ENCODE assay signal across 9 mouse cellular contexts in the genomic region with DNA sequence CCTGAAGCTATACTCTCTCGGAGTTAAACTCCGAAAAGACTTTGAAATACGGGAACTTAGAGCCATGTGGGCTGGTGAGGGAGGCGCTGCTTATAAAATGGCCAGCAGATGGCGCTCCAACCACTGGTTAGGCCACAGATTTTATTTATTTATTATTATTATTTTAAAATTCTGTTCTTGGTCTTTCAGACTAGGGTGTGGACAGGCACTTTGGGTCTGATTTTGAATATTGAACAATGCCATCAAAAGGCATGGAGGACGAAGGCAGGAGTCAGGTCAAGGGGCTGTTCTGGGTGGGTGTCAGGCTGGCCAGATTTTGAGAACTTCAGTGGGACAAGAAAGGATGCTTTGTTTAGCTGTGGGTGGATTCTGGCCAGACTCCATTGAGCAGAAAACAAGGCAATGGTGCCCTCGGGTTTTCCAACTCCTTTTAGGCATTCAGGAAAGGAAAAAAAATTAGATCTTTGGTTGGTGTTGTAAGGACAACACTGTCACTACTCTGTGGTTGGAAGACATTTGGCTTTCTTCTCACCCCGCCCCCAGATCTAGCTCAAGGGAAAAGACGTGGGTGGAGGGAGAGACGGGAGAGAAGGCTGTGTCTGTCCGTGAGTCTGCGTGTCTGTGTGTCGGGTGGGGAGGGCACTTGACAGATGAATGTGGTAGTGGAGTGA.
DNase-seq lines count a peak whose midpoint lies in the region; ATAC-seq and TF ChIP-seq lines count a peak whose summit lies in the region.
"Had no signal": no experiment of that assay in that cellular context is flagged by ENCODE, and none has a peak within 500 bp of the region (broad histone marks: within the 10 kb centered on the region; RNA-seq: fewer than 3 reads in every experiment).

No protein-coding gene starts in this region.

- H3K9me3 ChIP-seq in kidney, embryonic 14.5 days (ENCODE audit: control insufficient read depth, low read length) = no peaks in the 10 kb centered on the region
- H3K9me3 ChIP-seq in limb, embryonic 14.5 days (ENCODE audit: control insufficient read depth, low read length) = no peaks in the 10 kb centered on the region

- WGBS in kidney, embryonic 14.5 days = 11% methylated on average over 13 of the region's 13 CpGs
- 15% methylated on average over 13 of the region's 13 CpGs for WGBS in limb, embryonic 14.5 days

- peak; percentile 54; the same call in 1 of the 2 replicates for ATAC-seq in kidney, embryonic 14.5 days (ENCODE audit: low FRiP score, low TSS enrichment)
- peak; percentile 50 for ATAC-seq in limb, embryonic 14.5 days (ENCODE audit: low FRiP score, low read depth)

- H3K27me3 ChIP-seq in kidney, embryonic 14.5 days (ENCODE audit: control insufficient read depth, insufficient read depth, low read length) = peaks cover 24% of the 10 kb centered on the region; the same call in 1 of the 2 replicates
- H3K27me3 ChIP-seq in limb, embryonic 14.5 days (ENCODE audit: control insufficient read depth, insufficient read depth, low read length) = peaks cover 33% of the 10 kb centered on the region

- H3K9ac ChIP-seq in kidney, embryonic 14.5 days (ENCODE audit: low read depth, low read length) = no peak overlapping the region
- H3K9ac ChIP-seq in limb, embryonic 14.5 days (ENCODE audit: low read depth, low read length, severe bottlenecking) = no peak overlapping the region

- H3K4me1 ChIP-seq in kidney, embryonic 14.5 days (ENCODE audit: control insufficient read depth, insufficient read depth, low read length) = no peaks in the 10 kb centered on the region; the same call in 1 of the 2 replicates
- peaks cover 6% of the 10 kb centered on the region; the same call in 1 of the 2 replicates for H3K4me1 ChIP-seq in limb, embryonic 14.5 days (ENCODE audit: control insufficient read depth, insufficient read depth, low read length)

- H3K4me3 ChIP-seq in kidney, embryonic 14.5 days (ENCODE audit: low read length) = no peak overlapping the region
- H3K4me3 ChIP-seq in limb, embryonic 14.5 days (replicated peaks; ENCODE audit: low read length) = no peak overlapping the region
- H3K4me3 ChIP-seq: erythroblast, embryonic 14.5 days had no signal

- TF ChIP-seq POLR2A in limb, embryonic 14.5 days (IDR thresholded peaks at IDR 0.05; ENCODE audit: borderline replicate concordance, extremely low read depth, insufficient read depth, insufficient read length) = no peak

- H3K4me2 ChIP-seq in kidney, embryonic 14.5 days (replicated peaks; ENCODE audit: low read depth, low read length) = no peak overlapping the region
- H3K4me2 ChIP-seq in limb, embryonic 14.5 days (replicated peaks; ENCODE audit: low read depth, low read length, severe bottlenecking) = no peak overlapping the region

- H3K36me3 ChIP-seq in kidney, embryonic 14.5 days (ENCODE audit: control insufficient read depth, insufficient read depth, low read length) = no peaks in the 10 kb centered on the region
- H3K36me3 ChIP-seq in limb, embryonic 14.5 days (ENCODE audit: control insufficient read depth, insufficient read depth, low read length) = no peaks in the 10 kb centered on the region

- H3K27ac ChIP-seq in kidney, embryonic 14.5 days (ENCODE audit: low read depth, low read length) = 0 out of 2 replicates have a peak overlapping the region, but pooled peaks have one; percentile 13
- no peak overlapping the region for H3K27ac ChIP-seq in limb, embryonic 14.5 days (replicated peaks; ENCODE audit: low read depth, low read length)

- DNase-seq in 3T3-L1 (ENCODE audit: low read depth, low spot score) = peak; percentile 91
- peak; percentile 87 for DNase-seq in adrenal gland, adult 2 months
- peak; percentile 75 for DNase-seq in embryo, embryonic 11.5 days (ENCODE audit: low read depth, low spot score)
- DNase-seq in gonadal fat pad, adult 2 months (ENCODE audit: low read depth) = peak; percentile 89
- peak; percentile 91 for DNase-seq in limb, embryonic 14.5 days (ENCODE audit: low spot score)
- DNase-seq in ovary, adult 18-20 months (ENCODE audit: low spot score) = peak; percentile 37
- DNase-seq in urinary bladder, adult 18-20 months (ENCODE audit: low spot score in 2 of 2) = peak; percentile 65 to 69

Comparison
In these comparisons a context has a peak if more than half of its experiments do, and no peak if none do; other contexts are left out.
1. DNase-seq: peak in every context shown above with its lines; median percentile 91 in 3T3-L1; 91 in limb, embryonic 14.5 days; 89 in gonadal fat pad, adult 2 months; 87 in adrenal gland, adult 2 months; 75 in embryo, embryonic 11.5 days; 67 in urinary bladder, adult 18-20 months; 37 in ovary, adult 18-20 months.